Mouse (Mus musculus): ENCODE data around the gene Fbxo45. TPM values are rescaled to one million over a fixed set of nuclear protein-coding genes. Genes with fewer than 3 reads are reported as not detected.

Fbxo45 gene
- 19.1 and 20.0 TPM in 2 replicates for polyA plus RNA-seq (2012; rRNA removed)

DNA sequence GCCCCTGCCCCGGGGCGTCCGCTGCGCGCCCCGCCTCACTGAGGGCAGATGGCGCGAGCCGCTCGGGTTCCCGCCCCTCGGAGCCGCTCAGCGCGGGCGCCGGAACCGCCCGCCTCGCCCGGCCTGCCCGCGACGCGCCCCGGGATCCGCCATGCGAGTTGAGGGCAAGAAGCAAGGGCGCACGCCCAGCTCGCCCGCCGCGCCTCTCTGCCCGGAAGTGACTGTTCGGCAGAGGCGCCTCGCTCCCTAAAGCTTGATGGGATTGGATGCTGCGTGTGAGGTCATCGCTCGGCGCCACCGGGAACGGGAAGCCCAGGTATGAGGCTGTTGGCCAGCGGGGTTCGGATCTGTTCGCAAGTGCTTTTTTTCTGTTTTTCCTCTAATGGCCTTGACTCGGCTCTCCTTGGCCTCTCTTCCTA is at the start of gene Fbxo45, which contains the start of gene Wdr53:
Gene Fbxo45, minus strand, starts transcription at position 207 of the 419 bp plus-strand sequence.
Gene Wdr53, plus strand, starts transcription at position 276 of the 419 bp plus-strand sequence.

DNA sequence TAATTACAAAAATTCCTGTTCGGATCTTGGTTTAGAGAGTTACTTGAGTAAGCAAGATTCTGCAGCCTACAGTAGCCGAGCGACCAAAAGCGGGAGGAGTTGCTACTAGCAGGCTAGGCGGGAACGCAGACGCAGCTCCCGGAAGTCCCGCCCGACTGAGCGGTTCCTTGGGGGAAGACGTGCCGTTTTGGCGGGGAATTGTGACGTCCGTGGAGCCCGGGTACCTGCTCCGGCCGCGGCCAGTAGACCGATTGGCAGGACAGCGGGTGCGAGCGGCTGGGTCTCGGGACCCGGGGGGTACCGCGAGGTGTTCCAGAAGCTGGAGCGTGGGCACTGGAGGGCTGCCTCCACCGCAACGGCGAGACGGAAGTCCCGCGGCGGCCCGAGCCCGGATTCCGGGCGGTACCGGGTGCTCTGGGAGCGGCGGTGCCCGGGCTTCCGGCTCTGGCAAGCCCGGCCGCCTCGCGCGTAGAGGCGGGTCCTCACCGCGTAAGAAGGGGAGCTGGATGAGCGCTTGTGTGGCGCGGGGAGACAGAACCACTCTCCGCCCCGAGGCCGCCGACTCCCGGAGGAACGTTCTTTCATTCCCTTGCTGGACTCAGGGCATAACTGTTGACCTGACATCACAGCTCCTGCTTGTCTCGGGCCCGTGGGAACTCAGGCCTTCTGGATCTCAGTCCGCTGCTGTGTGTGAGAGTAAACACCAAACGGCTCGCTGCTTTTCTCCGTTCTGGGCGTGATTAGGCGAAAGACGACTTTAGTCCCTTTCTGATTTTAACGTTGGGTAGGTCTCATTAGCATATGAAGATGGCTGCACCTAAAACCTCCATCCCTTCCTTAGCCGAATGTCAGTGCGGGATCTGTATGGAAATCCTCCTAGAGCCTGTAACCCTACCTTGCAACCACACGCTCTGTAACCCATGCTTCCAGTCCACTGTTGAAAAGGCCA is 30.6 kb upstream of the Fbxo45 start, which contains the start of gene Rnf168:
Gene Rnf168, plus strand, starts transcription at position 152 of the 949 bp plus-strand sequence.

DNA sequence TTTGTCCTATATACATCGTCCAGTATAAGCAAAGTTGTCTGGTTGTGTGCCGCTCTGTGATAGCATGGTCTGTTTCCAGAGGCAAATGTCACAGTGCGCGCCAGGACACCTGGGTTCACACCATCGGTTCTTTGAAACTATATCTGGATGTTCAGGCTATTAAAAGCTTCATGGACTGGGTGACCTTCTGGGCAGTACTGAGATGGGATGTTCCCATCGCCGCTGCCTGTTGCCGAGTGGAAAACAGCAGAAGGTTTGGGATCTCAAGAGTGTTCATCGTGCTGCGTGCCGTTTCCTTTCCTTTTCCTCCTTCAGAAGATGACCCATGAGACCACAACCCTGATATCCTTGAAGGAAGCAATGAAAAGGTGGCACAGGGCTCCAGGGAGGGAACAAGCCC is 24.3 kb upstream of the Fbxo45 start, which contains the start of gene Smco1:
Gene Smco1, plus strand, starts transcription at position 178 of the 400 bp plus-strand sequence.

Other genes with a start within 250 kb of the Fbxo45 start
- 17.0 and 22.6 TPM in 2 replicates for gene Senp5, start 243.9 kb downstream of the Fbxo45 start, polyA plus RNA-seq (2012; rRNA removed)
- 28.7 and 33.2 TPM in 2 replicates for gene Pak2, start 167.8 kb downstream of the Fbxo45 start, polyA plus RNA-seq (2012; rRNA removed)
- gene Pigx, start 147.4 kb downstream of the Fbxo45 start, polyA plus RNA-seq (2012; rRNA removed) = 67.3 and 89.2 TPM in 2 replicates
- gene Cep19, start 147.4 kb downstream of the Fbxo45 start, polyA plus RNA-seq (2012; rRNA removed) = 22.9 and 23.2 TPM in 2 replicates
- gene Nrros, start 81.6 kb downstream of the Fbxo45 start, polyA plus RNA-seq (2012; rRNA removed) = 5.6 and 6.2 TPM in 2 replicates
- gene Bex6, start 67.3 kb downstream of the Fbxo45 start, polyA plus RNA-seq (2012; rRNA removed) = 0.17 TPM in 1 of 2 replicates, not detected in the other
- 13.8 and 20.1 TPM in 2 replicates for gene Wdr53, start 69 bp upstream of the Fbxo45 start, polyA plus RNA-seq (2012; rRNA removed)
- gene Smco1, start 24.3 kb upstream of the Fbxo45 start, polyA plus RNA-seq (2012; rRNA removed) = not detected in 2 replicates
- gene Rnf168, start 30.3 kb upstream of the Fbxo45 start, polyA plus RNA-seq (2012; rRNA removed) = 25.1 and 35.4 TPM in 2 replicates
- 17.5 and 29.2 TPM in 2 replicates for gene Ubxn7, start 85.1 kb upstream of the Fbxo45 start, polyA plus RNA-seq (2012; rRNA removed)
- 0.29 TPM in 1 of 2 replicates, not detected in the other for gene Tm4sf19, start 153.3 kb upstream of the Fbxo45 start, polyA plus RNA-seq (2012; rRNA removed)
- 15.7 and 21.7 TPM in 2 replicates for gene Tctex1d2, start 172.5 kb upstream of the Fbxo45 start, polyA plus RNA-seq (2012; rRNA removed)
- 26.1 and 36.6 TPM in 2 replicates for gene Pcyt1a, start 183.8 kb upstream of the Fbxo45 start, polyA plus RNA-seq (2012; rRNA removed)
- gene Slc51a, start 240.7 kb upstream of the Fbxo45 start, polyA plus RNA-seq (2012; rRNA removed) = 0.07 and 0.15 TPM in 2 replicates
- not detected in 2 replicates for gene Zdhhc19, start 249.1 kb upstream of the Fbxo45 start, polyA plus RNA-seq (2012; rRNA removed)

Measured in central nervous system, embryonic 11.5 days (tissue).